Mouse (Mus musculus): Measurements from ENCODE around the gene Grap2. TPM values are rescaled to one million over a fixed set of nuclear protein-coding genes. Genes with fewer than 3 reads are reported as not detected.

Grap2 gene
- polyA plus RNA-seq, 1 experiment, result 0.49 TPM

DNA sequence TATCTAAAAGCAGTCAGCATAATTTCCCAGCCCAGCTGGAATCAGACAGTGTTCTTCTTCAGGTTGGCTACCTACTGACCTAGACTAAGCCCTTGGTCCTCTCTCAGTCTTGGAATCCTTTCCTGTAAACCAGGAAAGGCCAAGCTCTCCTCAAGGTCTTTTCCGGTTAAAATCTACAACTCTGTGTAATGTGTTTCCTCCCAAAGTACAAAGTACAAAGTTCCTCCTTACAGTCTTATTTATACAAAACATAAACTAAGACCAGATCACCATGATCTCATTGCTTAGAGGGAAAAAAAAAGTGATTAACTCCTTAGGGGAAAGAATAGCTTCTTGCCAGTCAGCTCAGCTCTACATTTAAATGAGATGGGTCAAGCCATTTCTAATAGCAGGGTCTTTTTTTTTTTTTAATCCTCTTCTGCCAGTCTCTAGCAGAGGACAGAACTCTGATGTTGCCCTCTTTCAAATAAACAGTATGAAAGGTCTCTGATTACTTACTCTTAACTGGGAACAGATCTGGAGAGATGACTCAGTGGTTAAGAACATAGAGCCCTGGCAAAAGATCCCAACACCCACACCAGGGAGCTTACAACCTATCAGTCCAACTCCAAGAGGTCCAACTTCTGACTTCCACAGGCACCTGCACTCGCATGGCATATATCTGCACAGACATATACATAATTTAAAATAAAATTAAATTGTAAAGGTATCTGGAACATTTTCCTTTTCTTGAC is 69.5 kb downstream of the Grap2 start:
- TF ChIP-seq POLR2A (IDR thresholded peaks at IDR 0.05; ENCODE audit: borderline replicate concordance, extremely low read depth, insufficient read depth, insufficient read length, poor library complexity, severe bottlenecking) (no peak), CTCF (IDR thresholded peaks at IDR 0.05; ENCODE audit: borderline replicate concordance, extremely low read depth, insufficient read depth, insufficient read length) (no peak)
- no peak for DNase-seq (ENCODE audit: low read depth)

DNA sequence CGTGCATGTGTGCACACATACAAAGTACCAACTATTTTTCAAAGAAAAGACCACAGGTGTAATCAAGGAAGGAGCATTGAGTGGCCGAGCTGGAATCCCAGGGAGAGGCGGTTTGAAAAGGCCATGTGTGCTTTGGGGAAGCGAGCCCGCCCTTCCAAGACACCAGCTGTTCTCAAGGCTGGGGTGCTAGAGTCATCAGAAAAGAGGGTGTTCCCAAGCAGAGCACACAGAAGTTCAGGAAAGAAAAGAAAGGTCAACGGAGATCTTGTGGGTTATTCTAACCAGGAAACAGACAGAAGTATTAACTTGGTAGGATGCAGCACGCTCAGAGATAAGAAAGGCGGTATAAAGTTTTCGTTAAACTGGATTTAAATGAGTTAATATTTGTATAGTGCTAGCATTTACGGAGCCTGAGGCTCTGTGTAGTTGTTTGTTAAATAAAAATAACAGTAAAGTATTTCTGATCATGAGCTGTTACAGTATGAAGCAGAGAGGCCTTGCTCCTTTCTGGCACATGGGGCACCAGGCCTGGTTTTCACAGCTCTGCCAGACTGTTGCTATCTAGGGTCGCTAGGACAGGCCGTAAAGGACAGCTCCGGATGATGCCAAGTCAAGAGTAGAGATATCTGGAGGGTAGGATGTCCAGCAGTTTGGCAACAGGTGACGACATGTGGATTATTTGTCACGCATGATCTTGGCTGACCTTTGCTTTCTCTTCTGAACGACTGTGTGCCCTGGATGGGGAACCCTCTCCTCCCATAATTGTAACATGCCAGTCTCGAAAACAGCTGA is 72.8 kb downstream of the Grap2 start:
- TF ChIP-seq POLR2A (IDR thresholded peaks at IDR 0.05; ENCODE audit: borderline replicate concordance, extremely low read depth, insufficient read depth, insufficient read length, poor library complexity, severe bottlenecking), result no peak
- no peak for TF ChIP-seq CTCF (IDR thresholded peaks at IDR 0.05; ENCODE audit: borderline replicate concordance, extremely low read depth, insufficient read depth, insufficient read length)
- no peak for DNase-seq (ENCODE audit: low read depth)

DNA sequence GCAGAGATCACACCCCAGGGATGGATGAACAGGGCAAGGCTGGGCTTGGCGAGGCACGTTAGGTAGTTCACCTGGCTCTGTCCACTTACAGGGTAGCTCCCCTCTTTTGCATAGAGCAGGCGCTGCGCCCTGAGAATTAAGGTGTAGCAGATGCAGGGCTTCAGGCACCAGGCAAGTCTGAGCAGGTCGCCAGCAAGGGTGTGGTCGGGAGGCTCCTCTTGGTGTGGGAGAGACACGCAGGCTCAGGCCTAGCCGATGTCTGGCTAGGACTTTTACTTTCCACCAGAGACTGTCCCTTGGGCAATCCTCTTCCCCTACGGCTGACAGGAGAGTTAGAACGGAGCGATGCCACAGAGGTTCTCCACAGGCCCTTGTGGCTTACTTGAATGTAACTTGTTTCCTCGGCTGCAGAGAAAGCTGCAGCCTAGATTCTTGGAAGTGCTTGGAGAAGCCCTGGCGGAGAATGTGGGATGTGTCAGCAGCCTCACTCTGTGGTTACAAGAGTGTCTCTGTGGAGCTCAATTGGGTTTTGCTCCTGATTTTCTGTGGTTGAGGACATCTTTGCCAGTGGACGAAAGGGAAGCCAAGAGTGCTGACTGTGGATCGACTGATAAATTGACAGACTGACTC is 76.7 kb downstream of the Grap2 start:
- no peak for TF ChIP-seq CTCF (IDR thresholded peaks at IDR 0.05; ENCODE audit: borderline replicate concordance, extremely low read depth, insufficient read depth, insufficient read length)
- TF ChIP-seq POLR2A (IDR thresholded peaks at IDR 0.05; ENCODE audit: borderline replicate concordance, extremely low read depth, insufficient read depth, insufficient read length, poor library complexity, severe bottlenecking), result no peak

DNA sequence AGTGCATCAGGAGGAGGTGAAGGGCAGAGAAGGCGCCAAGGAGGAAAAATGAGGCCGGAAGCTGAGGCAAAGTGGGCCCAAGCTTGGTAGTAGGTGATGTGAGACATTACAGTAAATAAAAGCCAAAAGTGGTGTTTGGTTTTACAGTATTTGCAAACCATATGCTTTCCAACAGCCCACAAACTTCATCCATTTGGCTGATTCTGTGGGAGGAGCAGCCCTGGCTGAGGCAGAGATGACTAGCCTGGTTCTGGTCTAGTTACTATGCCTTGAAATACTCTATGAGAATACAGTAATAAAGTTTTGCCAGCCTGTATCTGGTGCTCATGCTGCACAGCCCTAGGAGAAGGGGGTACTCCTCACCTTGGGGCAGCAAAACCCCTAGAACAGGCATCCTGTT is 78.0 kb downstream of the Grap2 start:
- DNase-seq (ENCODE audit: low read depth), result no peak
- TF ChIP-seq CTCF (IDR thresholded peaks at IDR 0.05; ENCODE audit: borderline replicate concordance, extremely low read depth, insufficient read depth, insufficient read length) (no peak), POLR2A (IDR thresholded peaks at IDR 0.05; ENCODE audit: borderline replicate concordance, extremely low read depth, insufficient read depth, insufficient read length, poor library complexity, severe bottlenecking) (no peak)

More for the DNA sequence above, 76.7 kb downstream of the Grap2 start:
- no peak for DNase-seq (ENCODE audit: low read depth)

DNA sequence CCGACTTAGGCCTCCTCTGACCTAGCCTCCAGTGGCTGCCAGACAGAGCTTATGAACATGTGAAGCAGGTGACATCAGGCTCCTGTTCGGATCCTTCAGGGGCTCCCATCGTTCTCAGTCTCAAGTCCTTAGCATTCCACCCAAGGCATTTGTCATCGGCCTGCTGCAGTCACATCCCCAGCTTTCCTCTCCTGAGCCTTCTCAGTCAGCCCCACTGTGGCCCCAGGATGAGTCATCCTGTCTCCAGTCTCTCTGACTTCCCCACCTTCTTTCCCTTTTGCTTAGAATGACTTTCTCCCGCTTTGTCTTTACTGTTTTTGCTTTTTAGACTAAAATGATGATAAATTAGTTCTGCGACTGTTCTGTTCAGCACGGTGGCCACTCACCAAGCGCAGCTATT is 81.5 kb downstream of the Grap2 start:
- no peak for DNase-seq (ENCODE audit: low read depth)

DNA sequence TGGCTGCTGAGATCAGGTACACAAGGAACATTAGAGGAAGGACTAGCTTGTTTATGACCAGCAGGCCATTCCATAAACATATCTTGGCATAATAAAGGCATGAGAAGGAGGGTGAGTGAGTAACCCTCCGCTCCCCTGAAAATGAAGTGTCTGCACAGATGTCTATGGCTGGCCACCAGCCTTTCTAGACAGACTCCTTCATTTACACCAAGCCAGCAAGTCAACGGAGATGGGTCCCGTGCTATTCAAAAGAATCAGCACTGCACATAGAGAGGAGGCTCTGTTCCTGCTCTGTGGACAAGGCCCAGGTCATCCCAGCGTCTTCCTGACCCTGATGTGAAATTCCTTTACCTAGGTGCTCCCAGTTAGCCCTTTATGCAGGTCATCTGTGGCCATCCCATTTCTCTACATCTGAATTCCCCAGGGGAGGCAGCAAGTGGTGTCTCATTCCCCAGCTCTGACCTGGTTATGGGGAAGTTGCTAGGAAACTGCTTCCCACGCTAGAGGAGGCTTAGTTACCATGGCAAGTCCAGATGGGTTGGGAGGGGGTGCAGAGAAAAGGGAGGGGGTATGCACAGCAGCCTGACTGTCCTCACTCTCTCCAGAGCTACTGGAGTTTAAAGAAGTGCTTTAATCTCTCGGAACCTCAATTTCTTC is 86.5 kb downstream of the Grap2 start:
- TF ChIP-seq POLR2A (IDR thresholded peaks at IDR 0.05; ENCODE audit: borderline replicate concordance, extremely low read depth, insufficient read depth, insufficient read length, poor library complexity, severe bottlenecking) (no peak), CTCF (IDR thresholded peaks at IDR 0.05; ENCODE audit: borderline replicate concordance, extremely low read depth, insufficient read depth, insufficient read length) (no peak)
- peak; percentile 75 for DNase-seq (ENCODE audit: low read depth)

More for the DNA sequence above, 81.5 kb downstream of the Grap2 start:
- TF ChIP-seq POLR2A (IDR thresholded peaks at IDR 0.05; ENCODE audit: borderline replicate concordance, extremely low read depth, insufficient read depth, insufficient read length, poor library complexity, severe bottlenecking) (no peak), CTCF (IDR thresholded peaks at IDR 0.05; ENCODE audit: borderline replicate concordance, extremely low read depth, insufficient read depth, insufficient read length) (no peak)

DNA sequence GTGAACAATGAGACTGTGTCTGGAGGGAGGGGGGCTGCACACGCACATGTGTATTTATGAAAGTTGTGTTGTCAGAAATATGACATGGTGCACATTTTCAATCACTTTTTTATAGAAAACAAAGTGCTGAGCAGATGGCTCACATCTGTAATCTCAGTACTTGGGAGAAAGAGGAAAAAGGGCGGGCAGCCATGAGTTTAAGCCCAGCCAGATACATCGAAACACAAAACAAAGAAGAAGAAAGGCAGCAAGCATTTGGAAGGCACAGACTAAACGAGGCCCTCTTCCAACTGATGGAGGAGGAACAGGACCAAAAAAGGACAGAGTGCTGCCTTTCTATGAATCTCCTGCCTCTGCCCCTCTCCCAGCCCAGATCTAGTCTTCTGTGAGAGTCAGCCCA is 88.6 kb downstream of the Grap2 start:
- TF ChIP-seq POLR2A (IDR thresholded peaks at IDR 0.05; ENCODE audit: borderline replicate concordance, extremely low read depth, insufficient read depth, insufficient read length, poor library complexity, severe bottlenecking), result no peak
- no peak for TF ChIP-seq CTCF (IDR thresholded peaks at IDR 0.05; ENCODE audit: borderline replicate concordance, extremely low read depth, insufficient read depth, insufficient read length)
- DNase-seq (ENCODE audit: low read depth), result no peak

DNA sequence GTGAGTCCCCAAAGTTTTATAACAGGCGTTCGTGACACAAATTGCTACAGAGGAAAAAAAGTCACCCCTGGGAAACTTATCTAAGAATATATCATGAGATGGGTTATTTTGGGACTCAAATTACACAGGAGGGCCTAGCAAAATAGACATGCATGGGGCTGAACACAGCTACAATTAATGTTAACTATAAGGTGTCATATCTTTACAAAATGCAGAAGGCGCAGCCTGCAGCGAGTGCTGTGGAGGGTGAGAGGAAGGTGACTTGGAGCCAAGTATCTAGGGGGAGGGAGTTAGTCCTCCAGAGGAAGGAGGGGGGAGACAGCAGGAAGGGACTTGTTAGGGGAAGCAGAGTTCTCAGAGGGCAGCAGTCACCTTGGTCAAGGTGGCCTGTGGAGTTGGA is 92.0 kb downstream of the Grap2 start:
- TF ChIP-seq POLR2A (IDR thresholded peaks at IDR 0.05; ENCODE audit: borderline replicate concordance, extremely low read depth, insufficient read depth, insufficient read length, poor library complexity, severe bottlenecking) (no peak), CTCF (IDR thresholded peaks at IDR 0.05; ENCODE audit: borderline replicate concordance, extremely low read depth, insufficient read depth, insufficient read length) (no peak)
- DNase-seq (ENCODE audit: low read depth), result no peak

DNA sequence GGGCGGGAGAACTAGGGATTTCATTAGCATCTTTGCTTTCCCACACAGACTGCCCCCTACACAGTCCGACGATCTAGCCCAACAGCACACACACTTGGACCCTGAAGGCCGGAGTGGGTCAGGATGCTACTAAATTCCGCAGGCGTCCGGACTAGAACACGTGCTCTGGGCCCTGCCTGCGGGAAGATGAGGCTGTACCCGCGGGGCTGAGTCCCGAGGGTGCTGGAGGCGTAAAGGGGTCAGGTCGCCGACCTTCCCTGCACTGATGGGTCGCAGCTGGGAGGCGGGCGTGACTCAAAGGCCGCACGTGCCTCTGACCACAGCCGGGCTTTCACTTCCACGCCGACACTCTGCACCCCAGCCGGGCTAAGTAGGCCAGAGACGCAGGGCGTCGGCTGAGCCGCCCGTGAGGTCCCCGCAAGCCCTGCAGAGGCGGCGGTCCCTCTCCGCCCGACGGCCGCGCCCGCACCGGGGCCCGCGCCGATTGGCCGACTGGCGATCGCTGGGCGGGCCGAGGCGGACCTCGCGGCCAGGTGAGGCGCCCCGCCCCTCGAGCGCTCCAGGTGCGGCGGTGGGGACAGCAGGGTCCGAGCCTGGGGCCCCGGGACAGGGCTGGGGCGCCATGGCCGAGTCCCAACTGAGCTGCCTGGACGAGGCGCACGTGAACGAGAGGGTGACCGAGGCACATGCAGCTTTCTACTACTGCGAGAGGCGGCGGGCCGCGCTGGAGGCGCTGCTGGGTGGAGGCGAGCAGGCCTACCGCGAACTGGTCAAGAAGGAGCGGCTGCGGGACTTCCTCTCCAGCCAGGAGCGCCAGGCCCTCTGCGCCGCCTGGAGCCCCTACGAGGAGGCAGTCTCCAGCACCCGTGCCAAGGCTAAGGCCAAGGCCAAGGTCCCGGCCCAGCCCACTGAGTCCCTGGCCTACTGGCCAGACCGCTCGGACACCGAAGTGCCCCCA is 99.2 kb downstream of the Grap2 start, which contains the start of gene Fam83f:
TSS of gene Fam83f (plus strand) at position 553 of the 958 bp plus-strand sequence.
- no peak for DNase-seq (ENCODE audit: low read depth)
- TF ChIP-seq CTCF (IDR thresholded peaks at IDR 0.05; ENCODE audit: borderline replicate concordance, extremely low read depth, insufficient read depth, insufficient read length) (no peak), POLR2A (IDR thresholded peaks at IDR 0.05; ENCODE audit: borderline replicate concordance, extremely low read depth, insufficient read depth, insufficient read length, poor library complexity, severe bottlenecking) (no peak)

DNA sequence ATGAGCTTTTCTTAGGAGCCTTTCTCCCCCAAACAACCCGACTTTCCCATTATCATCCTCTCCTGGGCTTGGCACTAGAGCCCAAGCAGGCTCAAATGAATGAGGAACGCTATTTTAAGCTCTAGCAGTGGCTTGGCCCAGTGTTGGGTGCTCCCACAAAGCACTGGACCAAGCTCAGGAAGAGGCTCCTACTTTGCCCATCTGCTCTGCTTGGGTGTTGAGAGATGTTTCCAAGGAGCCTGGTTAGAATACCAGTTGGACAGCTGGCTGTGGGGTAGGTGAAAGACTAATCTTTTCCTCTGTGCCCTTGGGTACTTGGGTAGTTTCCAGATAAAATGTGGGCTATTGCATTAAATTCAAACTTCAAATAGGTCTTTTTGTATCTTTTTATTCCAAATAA is 100.4 kb downstream of the Grap2 start:
- no peak for TF ChIP-seq CTCF (IDR thresholded peaks at IDR 0.05; ENCODE audit: borderline replicate concordance, extremely low read depth, insufficient read depth, insufficient read length)
- TF ChIP-seq POLR2A (IDR thresholded peaks at IDR 0.05; ENCODE audit: borderline replicate concordance, extremely low read depth, insufficient read depth, insufficient read length, poor library complexity, severe bottlenecking), result no peak
- no peak for DNase-seq (ENCODE audit: low read depth)

All from brain, embryonic 14.5 days (tissue).